Mouse (Mus musculus): Measurements from ENCODE around the gene Lipe.

DNA sequence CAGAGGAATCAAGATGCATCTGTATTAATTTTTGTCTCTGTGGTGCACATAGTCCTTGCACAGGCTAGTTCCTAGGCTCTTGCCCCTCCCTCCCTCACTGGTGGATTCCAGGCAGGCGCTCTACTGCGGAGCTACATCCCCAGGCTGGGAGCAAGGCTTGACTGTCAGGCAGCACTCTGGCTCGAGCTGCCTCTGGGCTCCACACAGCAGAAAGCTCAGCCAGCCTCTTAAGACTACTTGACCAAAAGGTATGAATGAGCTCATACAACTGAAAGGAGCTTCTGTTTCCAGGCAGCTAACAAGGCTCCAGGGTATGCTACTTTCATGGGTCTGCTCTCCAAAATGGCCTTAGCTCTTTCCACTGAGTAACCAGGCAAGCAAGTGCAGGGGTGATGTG, 17.2 kb downstream of the Lipe start:
- no peak for TF ChIP-seq CTCF (IDR thresholded peaks at IDR 0.05; ENCODE audit: insufficient read depth, low read length)
- no peak for TF ChIP-seq POLR2A (IDR thresholded peaks at IDR 0.05; ENCODE audit: borderline replicate concordance, extremely low read depth, low read depth, low read length)
